Mouse (Mus musculus): ENCODE results near the gene Tenm1. TPM values are rescaled to one million over a fixed set of nuclear protein-coding genes. Genes with fewer than 3 reads are reported as not detected.

Gene Tenm1
- polyA plus RNA-seq (2014; fragmentation: Illumina TruSeq; extraction: RNeasy Lipid Tissue Mini Kit (QIAGEN cat#74804); ENCODE audit: low read depth, low replicate concordance): not detected

GRCm38 (mm10) chrX:43428855-43429263 lies at the start of gene Tenm1:
Gene Tenm1 (minus strand): TSS chrX:43429126.

DNA sequence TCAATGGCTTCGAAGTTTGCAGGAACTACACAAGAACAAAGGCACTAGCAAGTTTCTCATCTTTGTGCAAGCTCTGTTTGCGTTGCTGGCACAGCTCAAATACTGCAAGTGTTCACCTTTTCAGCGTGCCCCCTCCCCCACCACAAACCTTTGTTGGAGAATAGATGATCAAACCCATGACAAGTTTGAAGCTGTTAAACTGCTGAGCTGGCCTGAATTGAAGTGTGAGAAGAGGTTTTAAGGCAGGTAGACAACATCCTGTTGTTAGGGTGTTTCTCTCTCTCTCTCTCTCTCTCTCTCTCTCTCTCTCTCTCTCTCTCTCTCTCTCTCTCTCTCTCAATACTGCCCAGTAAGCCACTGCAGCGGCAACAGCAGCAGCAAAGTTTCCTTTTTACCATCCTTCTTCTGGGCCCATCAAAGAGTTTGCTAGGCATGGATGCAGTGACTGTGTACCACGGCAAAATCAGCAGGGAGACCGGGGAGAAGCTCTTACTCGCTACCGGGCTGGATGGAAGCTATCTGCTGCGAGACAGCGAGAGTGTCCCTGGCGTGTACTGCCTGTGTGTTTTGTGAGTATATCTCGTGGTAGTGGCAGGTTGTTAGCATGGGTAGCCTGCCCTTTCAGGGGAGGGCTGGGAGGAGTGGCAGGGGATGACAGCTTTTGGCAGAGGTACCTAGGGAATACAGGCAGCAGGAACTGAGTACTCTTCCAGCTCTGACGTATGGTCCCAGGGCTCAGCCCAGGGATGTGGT lies 926.5 kb downstream of the Tenm1 start, which contains the start of gene Sh2d1a:
Gene Sh2d1a, plus strand, starts transcription at position 163 of the 753 bp plus-strand sequence.

DNA sequence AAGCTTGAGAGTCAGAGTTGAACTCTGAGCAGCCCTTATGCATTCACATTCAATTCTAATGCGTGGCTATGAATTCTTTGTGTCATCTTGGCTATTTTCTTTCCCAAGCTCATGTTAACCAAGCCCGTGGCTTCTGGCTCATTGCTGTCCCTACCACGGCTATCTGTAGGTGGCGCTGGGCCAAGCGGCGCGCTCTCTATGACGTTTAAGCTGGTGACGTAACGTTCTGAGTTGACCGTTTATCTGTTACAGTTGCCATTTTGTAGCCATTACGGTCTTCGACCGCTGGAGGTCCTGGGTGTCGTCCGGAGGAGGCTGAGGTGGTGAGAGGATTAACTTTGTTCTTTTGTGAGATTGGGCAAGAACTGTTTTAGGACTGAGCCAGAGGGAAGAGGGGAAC lies 939.5 kb downstream of the Tenm1 start, which contains the start of gene Tex13c2:
Gene Tex13c2, plus strand, starts transcription at position 246 of the 400 bp plus-strand sequence.

Other genes with a start within 250 kb of the Tenm1 start
- not detected for gene Tex13c1, start 162.0 kb upstream of the Tenm1 start, polyA plus RNA-seq (2014; fragmentation: Illumina TruSeq; extraction: RNeasy Lipid Tissue Mini Kit (QIAGEN cat#74804); ENCODE audit: low read depth, low replicate concordance)

All from heart, adult 10 weeks (tissue).